Mouse (Mus musculus) left cerebral cortex, adult 6 months (tissue): ENCODE data around the gene Gm44511. TPM values are rescaled to one million over a fixed set of nuclear protein-coding genes. Genes with fewer than 3 reads are reported as not detected.

Experiments used
- long read RNA-seq, 2 experiments: library from polyadenylated mRNA; unstranded; transcript quantifications; one replicate each; pipeline ENCODE4 v2.0.0; 2019 to 2020
- polyA plus RNA-seq: library from polyadenylated mRNA; unstranded; fragments of <200 nt; fragmentation: Nextera tagmentation; gene quantifications from 2 replicates; pipeline ENCODE4 v1.2.3, GENCODE M21; 2021

Gm44511 gene
- polyA plus RNA-seq = not detected in 2 replicates
- long read RNA-seq, experiment 1, partial matches to known transcripts = 0 of 1 reads
- long read RNA-seq, experiment 1, other reads (novel, unspliced or antisense) = 1 of 1 reads
- long read RNA-seq, experiment 2 = 0 reads

DNA sequence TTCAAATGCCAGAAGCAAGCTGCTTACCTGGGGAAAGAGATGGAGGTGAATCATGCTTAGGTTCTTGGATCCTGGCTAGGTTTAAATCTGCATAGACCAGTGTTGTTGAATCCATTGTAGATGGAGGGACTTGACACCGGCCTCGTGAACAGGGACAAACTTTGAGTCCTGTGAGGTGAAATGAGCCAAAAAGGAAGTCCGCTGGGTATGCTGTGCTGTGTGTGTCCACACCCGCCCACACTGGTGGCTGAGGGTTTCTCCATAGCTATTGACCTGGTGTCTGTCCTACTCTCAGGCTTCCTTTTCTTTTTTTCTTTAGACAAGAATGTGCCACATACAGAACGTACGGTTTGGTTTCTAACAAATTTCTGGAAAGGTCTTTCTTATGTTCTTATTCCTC, at the start of gene Gm44511, which contains the start of gene Klrb1b:
Gene Gm44511, minus strand, starts transcription at position 184 of the 400 bp plus-strand sequence.
Gene Klrb1b, minus strand, starts transcription at position 200 of the 400 bp plus-strand sequence.

GRCm38 (mm10) chr6:128789115-128789514, 37.0 kb downstream of the Gm44511 start, which contains the start of gene Klrb1c:
Klrb1c (minus strand) TSS chr6:128789215.

Other genes with a start within 250 kb of the Gm44511 start
- 44.4 and 48.9 TPM in 2 replicates for gene A2ml1, start 244.7 kb downstream of the Gm44511 start, polyA plus RNA-seq
- gene Klrb1a, start 202.8 kb downstream of the Gm44511 start, polyA plus RNA-seq = not detected in 2 replicates
- gene Clec2h, start 163.9 kb downstream of the Gm44511 start, polyA plus RNA-seq = not detected in 2 replicates
- not detected in 2 replicates for gene Klrb1, start 103.3 kb downstream of the Gm44511 start, polyA plus RNA-seq
- gene Klrb1c, start 37.1 kb downstream of the Gm44511 start, polyA plus RNA-seq = not detected in 2 replicates
- not detected in 2 replicates for gene Klrb1b, start within 50 bp of the Gm44511 start, polyA plus RNA-seq
- not detected in 2 replicates for gene Clec2i, start 61.3 kb upstream of the Gm44511 start, polyA plus RNA-seq
- gene BC035044, start 64.8 kb upstream of the Gm44511 start, polyA plus RNA-seq = 1.0 and 1.2 TPM in 2 replicates
- gene Clec2g, start 108.1 kb upstream of the Gm44511 start, polyA plus RNA-seq = not detected in 2 replicates
- not detected in 2 replicates for gene Klrb1f, start 219.6 kb upstream of the Gm44511 start, polyA plus RNA-seq